Mouse (Mus musculus) CH12.LX (cell line): ENCODE measurements around the gene Hoxa11. TPM values are rescaled to one million over a fixed set of nuclear protein-coding genes. Genes with fewer than 3 reads are reported as not detected.

ENCODE experiments used
- DNase-seq: peaks from one replicate; pipeline ENCODE4 v3.0.0-alpha.2; 2013; ENCODE audit errors: extremely low read depth
- H3K27ac ChIP-seq: 2 replicates; pipeline ENCODE4 v1.5.1; 2012; ENCODE audit warnings: low read depth, mild to moderate bottlenecking, control low read depth, moderate library complexity; ENCODE audit not compliant: insufficient read depth
- H3K27me3 ChIP-seq: replicated peaks from 2 replicates; pipeline ENCODE3; 2012; ENCODE audit warnings: inconsistent platforms
- H3K36me3 ChIP-seq, 2 experiments: replicated peaks in 1 of 2; 2 replicates each; pipeline versions ENCODE3 to v1.6.1; 2012; ENCODE audit warnings: inconsistent platforms in 1 of 2, low read length in 1 of 2, mild to moderate bottlenecking in 1 of 2, mixed read lengths in 1 of 2, moderate library complexity in 1 of 2; ENCODE audit not compliant: control insufficient read depth in 1 of 2, insufficient read depth in 1 of 2
- H3K4me1 ChIP-seq, 2 experiments: 2 replicates each; pipeline ENCODE4 v1.6.1; 2012; ENCODE audit warnings: inconsistent platforms in 1 of 2, moderate library complexity in 1 of 2; ENCODE audit not compliant: insufficient read depth in 2 of 2, control insufficient read depth in 1 of 2
- H3K4me2 ChIP-seq: 2 replicates; pipeline ENCODE4 v1.6.1; 2012; ENCODE audit warnings: low read depth, mild to moderate bottlenecking, control low read depth; ENCODE audit not compliant: poor library complexity, insufficient read depth, severe bottlenecking
- H3K4me3 ChIP-seq, 3 experiments: fragments of 150-350 bp in 1 of 3; sonication (generic) in 1 of 3; replicated peaks in 1 of 3; 2 replicates each; pipeline versions ENCODE3 to v1.5.1; 2011 to 2012; ENCODE audit warnings: low read depth in 2 of 3, low read length in 2 of 3, mild to moderate bottlenecking in 2 of 3, moderate library complexity in 2 of 3, control low read depth in 1 of 3, improper control_type of control experiment in 1 of 3, inconsistent platforms in 1 of 3, mixed read lengths in 1 of 3; ENCODE audit not compliant: poor library complexity in 1 of 3
- H3K79me2 ChIP-seq: replicated peaks from 2 replicates; pipeline ENCODE4 v1.6.1; 2012; ENCODE audit warnings: mild to moderate bottlenecking, moderate library complexity; ENCODE audit not compliant: control insufficient read depth, poor library complexity, insufficient read depth, severe bottlenecking; ENCODE audit errors: extremely low read depth
- H3K9ac ChIP-seq: 2 replicates; pipeline ENCODE4 v1.6.1; 2012; ENCODE audit warnings: low read depth, mild to moderate bottlenecking, control low read depth, moderate library complexity; ENCODE audit not compliant: insufficient read depth
- H3K9me3 ChIP-seq: replicated peaks from 2 replicates; pipeline ENCODE3; 2012; ENCODE audit warnings: low read length, inconsistent platforms, mixed read lengths
- BHLHE40 ChIP-seq: IDR thresholded peaks from 2 replicates; pipeline ENCODE4 v1.6.1; 2011; ENCODE audit warnings: mild to moderate bottlenecking, low read depth, low read length, improper control_type of control experiment
- CHD1 ChIP-seq: IDR thresholded peaks from 2 replicates; pipeline ENCODE4 v1.6.1; 2012; ENCODE audit warnings: low read depth, low read length, improper control_type of control experiment, inconsistent platforms
- CHD2 ChIP-seq: IDR thresholded peaks from 2 replicates; pipeline ENCODE4 v1.6.1; 2011; ENCODE audit warnings: low read length, improper control_type of control experiment
- CTCF ChIP-seq, 2 experiments: IDR thresholded peaks in 1 of 2; conservative IDR thresholded peaks in 1 of 2; 2 replicates each; pipeline ENCODE4 v1.5.1; 2011 to 2012; ENCODE audit warnings: low read depth in 2 of 2, low read length in 2 of 2, improper control_type of control experiment in 1 of 2, inconsistent platforms in 1 of 2, mild to moderate bottlenecking in 1 of 2, moderate library complexity in 1 of 2
- E2F4 ChIP-seq: IDR thresholded peaks from 2 replicates; pipeline ENCODE4 v1.6.1; 2011; ENCODE audit warnings: low read depth, low read length, improper control_type of control experiment; ENCODE audit not compliant: insufficient replicate concordance
- ELF1 ChIP-seq: IDR thresholded peaks from 2 replicates; pipeline ENCODE4 v1.6.1; 2014; ENCODE audit warnings: low read depth, mild to moderate bottlenecking, inconsistent platforms, low read length, improper control_type of control experiment
- ETS1 ChIP-seq: conservative IDR thresholded peaks from 2 replicates; pipeline ENCODE4 v1.6.1; 2012; ENCODE audit warnings: low read depth, mild to moderate bottlenecking, inconsistent platforms, low read length, improper control_type of control experiment, moderate library complexity
- GABPA ChIP-seq: IDR thresholded peaks from 2 replicates; pipeline ENCODE4 v1.6.1; 2012; ENCODE audit warnings: low read depth, low read length, improper control_type of control experiment, inconsistent platforms; ENCODE audit not compliant: insufficient replicate concordance
- JUND ChIP-seq: conservative IDR thresholded peaks from 2 replicates; pipeline ENCODE4 v1.6.1; 2011; ENCODE audit warnings: low read depth, low read length, improper control_type of control experiment
- MAFK ChIP-seq: IDR thresholded peaks from 2 replicates; pipeline ENCODE4 v1.6.1; 2011; ENCODE audit warnings: low read length, improper control_type of control experiment; ENCODE audit not compliant: insufficient replicate concordance
- MAX ChIP-seq: IDR thresholded peaks from 2 replicates; pipeline ENCODE4 v1.6.1; 2011; ENCODE audit warnings: low read length, improper control_type of control experiment
- MEF2A ChIP-seq: IDR thresholded peaks from 2 replicates; pipeline ENCODE4 v1.6.1; 2014; ENCODE audit warnings: low read depth, mild to moderate bottlenecking, inconsistent platforms, low read length, improper control_type of control experiment, borderline replicate concordance
- RCOR1 ChIP-seq: conservative IDR thresholded peaks from 2 replicates; pipeline ENCODE4 v1.6.1; 2012; ENCODE audit warnings: low read depth, mild to moderate bottlenecking, inconsistent platforms, low read length, improper control_type of control experiment
- TBP ChIP-seq: conservative IDR thresholded peaks from 2 replicates; pipeline ENCODE4 v1.6.1; 2011; ENCODE audit warnings: low read depth, low read length, improper control_type of control experiment
- TCF12 ChIP-seq: IDR thresholded peaks from 2 replicates; pipeline ENCODE4 v1.6.1; 2014; ENCODE audit warnings: low read depth, mild to moderate bottlenecking, inconsistent platforms, low read length, improper control_type of control experiment
- ZKSCAN1 ChIP-seq: IDR thresholded peaks from 2 replicates; pipeline ENCODE4 v1.6.1; 2012; ENCODE audit warnings: low read depth, inconsistent platforms, low read length, improper control_type of control experiment, borderline replicate concordance
- dilution Hi-C: fragments of 300-500 bp; cut with MboI; formaldehyde crosslinking; loops from 2 replicates; pipeline ENCODE4 v1.14.3; 2020; ENCODE audit warnings: low sequenced_read_pairs; ENCODE audit not compliant: extremely low pct_unique_long_range_greater_than_20kb, extremely low pct_ligation_motif_present
- in situ Hi-C: fragments of 300-500 bp; cut with MboI; formaldehyde crosslinking; loops from 3 replicates; pipeline ENCODE4 v1.14.3; 2019; ENCODE audit warnings: low sequenced_read_pairs, low pct_ligation_motif_present, low pct_unique_long_range_greater_than_20kb, mixed read lengths
- polyA plus RNA-seq: library from polyadenylated mRNA; unstranded; fragments of >175 nt; gene quantifications from 2 replicates; pipeline ENCODE4 v1.2.1, GENCODE M21; 2012; ENCODE audit warnings: low read depth; ENCODE audit not compliant: insufficient read length
- total RNA-seq, 2 experiments: library from RNA; depleted of rRNA; stranded (reverse); fragments of 300-350 nt in 1 of 2; fragments of >200 nt in 1 of 2; gene quantifications; 2 replicates each; pipeline ENCODE4 v1.2.3; 2012 to 2014

The Hoxa11 gene
- total and polyA plus RNA-seq, 3 experiments: not detected

- dilution Hi-C loops: no loop called here
- Histone ChIP-seq H3K9ac (no peak overlapping the region), H3K27me3 (peaks cover 2% of the 10 kb centered on the region), H3K27ac (no peak overlapping the region), H3K36me3 (no peaks in the 10 kb centered on the region), H3K9me3 (peaks cover 22% of the 10 kb centered on the region), H3K4me1 (peaks cover 4 to 16% of the 10 kb centered on the region in 2 experiments; a peak in 2 of 4 replicates), H3K4me3 (no peak overlapping the region), H3K79me2 (no peaks in the 10 kb centered on the region), H3K4me2 (no peak overlapping the region)
- DNase-seq: no peak
- in situ Hi-C loops: loop anchor here (10.0 to 25.0 kb wide), 2 partner anchors 203 to 350 kb away; partner anchors contain the start of gene Skap2
- no peak for TF ChIP-seq GABPA
- TF ChIP-seq TCF12: no peak
- TF ChIP-seq CTCF (conservative IDR thresholded peaks at IDR 0.05 in 1 of 2, IDR thresholded peaks at IDR 0.05 in 1 of 2; ENCODE audit: low read depth in 2 of 2, low read length in 2 of 2): no peak
- TF ChIP-seq E2F4: no peak
- no peak for TF ChIP-seq MAX
- TF ChIP-seq ZKSCAN1: no peak
Observed at GRCm38 (mm10) chr6:52215070-52215469, 30.5 kb downstream of the Hoxa11 start.

- no peak for TF ChIP-seq MEF2A
- TF ChIP-seq MAFK: no peak
- TF ChIP-seq CHD2: no peak
- TF ChIP-seq RCOR1: no peak
- no peak for TF ChIP-seq ETS1
- TF ChIP-seq BHLHE40: no peak
- no peak for TF ChIP-seq MAX
- no peak for TF ChIP-seq CTCF (conservative IDR thresholded peaks at IDR 0.05 in 1 of 2, IDR thresholded peaks at IDR 0.05 in 1 of 2; ENCODE audit: low read depth in 2 of 2, low read length in 2 of 2)
- no peak for TF ChIP-seq CHD1
- TF ChIP-seq E2F4: no peak
- no peak for TF ChIP-seq ZKSCAN1
- TF ChIP-seq JUND: no peak
- no peak for TF ChIP-seq TBP
- no peak for TF ChIP-seq ELF1
- TF ChIP-seq, all 38 proteins: peak for 0
- peaks cover 2% of the 10 kb centered on the region for H3K27me3 ChIP-seq
- no peak overlapping the region for H3K9ac ChIP-seq
- H3K36me3 ChIP-seq: no peaks in the 10 kb centered on the region
- no peak overlapping the region for H3K27ac ChIP-seq
- H3K79me2 ChIP-seq: no peaks in the 10 kb centered on the region
- DNase-seq: no peak
- H3K4me1 ChIP-seq: peaks cover 4 to 17% of the 10 kb centered on the region in 2 experiments; a peak in 2 of 4 replicates
- in situ Hi-C loops: loop anchor here (10.0 to 25.0 kb wide), 2 partner anchors 202 to 349 kb away; partner anchors contain the start of gene Skap2
- dilution Hi-C loops: no loop called here
- H3K9me3 ChIP-seq: peaks cover 26% of the 10 kb centered on the region
- H3K4me2 ChIP-seq: no peak overlapping the region
- H3K4me3 ChIP-seq: no peak overlapping the region
Observed at GRCm38 (mm10) chr6:52214271-52214670, 31.3 kb downstream of the Hoxa11 start.
